Mouse (Mus musculus) CD4-positive, CD25-positive, alpha-beta regulatory T cell, adult 2 months (primary cell): ENCODE data around the gene Bmpr1b.
A peak's percentile ranks its signal among the peaks of the same experiment; 100 is the strongest.

Experiments
- DNase-seq: peaks from one replicate; pipeline ENCODE4 v3.0.0-alpha.2; 2012; ENCODE audit warnings: low read depth, low spot score

The Bmpr1b gene

GRCm38 (mm10) chr3:141905903-141906623 is 263.2 kb downstream of the Bmpr1b start:
- no peak for DNase-seq

- DNase-seq, result no peak
Observed at GRCm38 (mm10) chr3:141900361-141900760, 268.9 kb downstream of the Bmpr1b start.

GRCm38 (mm10) chr3:141899521-141899920 is 269.7 kb downstream of the Bmpr1b start:
- DNase-seq, result no peak

- DNase-seq, result no peak
Observed at GRCm38 (mm10) chr3:141897698-141898097, 271.5 kb downstream of the Bmpr1b start.

GRCm38 (mm10) chr3:141896870-141897554 is 272.2 kb downstream of the Bmpr1b start:
- DNase-seq, result no peak

GRCm38 (mm10) chr3:141895096-141895495 is 274.1 kb downstream of the Bmpr1b start:
- DNase-seq, result no peak

GRCm38 (mm10) chr3:141890668-141891067 is 278.6 kb downstream of the Bmpr1b start:
- no peak for DNase-seq

- DNase-seq, result no peak
Observed at GRCm38 (mm10) chr3:141887476-141888274, 281.6 kb downstream of the Bmpr1b start.

- no peak for DNase-seq
Observed at GRCm38 (mm10) chr3:141884190-141884589, 285.0 kb downstream of the Bmpr1b start.

- DNase-seq, result no peak
Observed at GRCm38 (mm10) chr3:141882496-141882895, 286.7 kb downstream of the Bmpr1b start.

GRCm38 (mm10) chr3:141872337-141873042 is 296.7 kb downstream of the Bmpr1b start:
- no peak for DNase-seq

GRCm38 (mm10) chr3:141871805-141872204 is 297.4 kb downstream of the Bmpr1b start:
- no peak for DNase-seq

- peak; percentile 30 for DNase-seq
Observed at GRCm38 (mm10) chr3:141862816-141863461, 306.3 kb downstream of the Bmpr1b start.

- no peak for DNase-seq
Observed at GRCm38 (mm10) chr3:141857123-141857522, 312.1 kb downstream of the Bmpr1b start.

- no peak for DNase-seq
Observed at GRCm38 (mm10) chr3:141854339-141854738, 314.9 kb downstream of the Bmpr1b start.

GRCm38 (mm10) chr3:141850141-141850540 is 319.1 kb downstream of the Bmpr1b start:
- DNase-seq, result no peak

- DNase-seq, result no peak
Observed at GRCm38 (mm10) chr3:141849206-141849605, 320.0 kb downstream of the Bmpr1b start.

- DNase-seq, result peak; percentile 3
Observed at GRCm38 (mm10) chr3:141838864-141839263, 330.4 kb downstream of the Bmpr1b start.

- peak; percentile 1 for DNase-seq
Observed at GRCm38 (mm10) chr3:141831135-141831534, 338.1 kb downstream of the Bmpr1b start.

GRCm38 (mm10) chr3:141828301-141828700 is 340.9 kb downstream of the Bmpr1b start:
- no peak for DNase-seq

GRCm38 (mm10) chr3:141819331-141819941 is 349.8 kb downstream of the Bmpr1b start:
- no peak for DNase-seq
